In genomic region chr10:114798788-114799187, GRCm38 (mm10) we compare ENCODE assay signal across 23 mouse cellular contexts. TPM values are rescaled to one million over a fixed set of nuclear protein-coding genes. Genes with fewer than 3 reads are reported as not detected.
DNase-seq lines count a peak whose midpoint lies in the region; ATAC-seq and TF ChIP-seq lines count a peak whose summit lies in the region.
"Had no signal": no experiment of that assay in that cellular context is flagged by ENCODE, and none has a peak within 500 bp of the region (broad histone marks: within the 10 kb centered on the region; RNA-seq: fewer than 3 reads in every experiment).

No protein-coding gene starts in this region.

- TF ChIP-seq CTCF in thymus, adult 2 months (IDR thresholded peaks at IDR 0.05; ENCODE audit: borderline replicate concordance, control insufficient read depth, extremely low read depth, insufficient read depth, low read length, poor library complexity): no peak

- WGBS in hindbrain, embryonic 10.5 days: 76% methylated on average over 1 of the region's 1 CpGs
- WGBS in hindbrain, embryonic 12.5 days: 58% methylated on average over 1 of the region's 1 CpGs
- WGBS in limb, embryonic 11.5 days: 33% methylated on average over 1 of the region's 1 CpGs
- WGBS in limb, embryonic 10.5 days: 56% methylated on average over 1 of the region's 1 CpGs
- 75% methylated on average over 1 of the region's 1 CpGs for WGBS in hindbrain, embryonic 15.5 days
- WGBS in midbrain, embryonic 15.5 days: 68% methylated on average over 1 of the region's 1 CpGs
- WGBS in thymus, adult 2 months: 34% methylated on average over 1 of the region's 1 CpGs
- WGBS in kidney, embryonic 16.5 days: 34% methylated on average over 1 of the region's 1 CpGs

- ATAC-seq in hindbrain, embryonic 12.5 days (ENCODE audit: low FRiP score): no peak
- no peak for ATAC-seq in limb, embryonic 11.5 days (ENCODE audit: insufficient number of reproducible peaks, low FRiP score, low TSS enrichment, low read depth)
- no peak for ATAC-seq in hindbrain, embryonic 15.5 days (ENCODE audit: low FRiP score, low read depth)
- ATAC-seq in midbrain, embryonic 15.5 days (replicated peaks): no peak
- ATAC-seq in kidney, embryonic 16.5 days (ENCODE audit: low FRiP score, low TSS enrichment): no peak
- ATAC-seq: forebrain, embryonic 13.5 days had no signal

- H3K9me3 ChIP-seq in hindbrain, embryonic 10.5 days: no peaks in the 10 kb centered on the region
- H3K9me3 ChIP-seq in hindbrain, embryonic 12.5 days (replicated peaks): no peaks in the 10 kb centered on the region
- no peaks in the 10 kb centered on the region for H3K9me3 ChIP-seq in limb, embryonic 11.5 days (ENCODE audit: control insufficient read depth, low read length)
- no peaks in the 10 kb centered on the region for H3K9me3 ChIP-seq in limb, embryonic 10.5 days (replicated peaks)
- H3K9me3 ChIP-seq in hindbrain, embryonic 15.5 days: no peaks in the 10 kb centered on the region
- no peaks in the 10 kb centered on the region for H3K9me3 ChIP-seq in midbrain, embryonic 15.5 days
- H3K9me3 ChIP-seq in kidney, embryonic 16.5 days (ENCODE audit: low read length): no peaks in the 10 kb centered on the region
- H3K9me3 ChIP-seq: forebrain, embryonic 13.5 days; heart, embryonic 15.5 days; lung, embryonic 15.5 days; midbrain, embryonic 12.5 days had no signal

- peaks cover 56% of the 10 kb centered on the region for H3K27me3 ChIP-seq in hindbrain, embryonic 10.5 days (ENCODE audit: insufficient read depth, poor library complexity, severe bottlenecking)
- H3K27me3 ChIP-seq in hindbrain, embryonic 12.5 days: peaks cover 36% of the 10 kb centered on the region
- peaks cover 38% of the 10 kb centered on the region for H3K27me3 ChIP-seq in limb, embryonic 11.5 days (ENCODE audit: control insufficient read depth, insufficient read depth, low read length)
- peaks cover 46% of the 10 kb centered on the region for H3K27me3 ChIP-seq in limb, embryonic 10.5 days (ENCODE audit: low read depth, poor library complexity, severe bottlenecking)
- H3K27me3 ChIP-seq in hindbrain, embryonic 15.5 days: peaks cover 6% of the 10 kb centered on the region; the same call in 1 of the 2 replicates
- H3K27me3 ChIP-seq in midbrain, embryonic 15.5 days (replicated peaks): peaks cover 6% of the 10 kb centered on the region
- no peaks in the 10 kb centered on the region for H3K27me3 ChIP-seq in thymus, adult 2 months (ENCODE audit: control insufficient read depth, insufficient read depth, low read length)
- H3K27me3 ChIP-seq in kidney, embryonic 16.5 days (ENCODE audit: insufficient read depth, low read length): peaks cover 49% of the 10 kb centered on the region

- peak; percentile 4 for DNase-seq in hindbrain, embryonic 10.5 days (ENCODE audit: low spot score)
- DNase-seq in limb, embryonic 11.5 days (ENCODE audit: low spot score): peak; percentile 21
- DNase-seq in limb, embryonic 10.5 days (ENCODE audit: low spot score): no peak
- no peak for DNase-seq in thymus, adult 2 months
- DNase-seq: adrenal gland, postnatal 36 days; B cell, adult 2 months; cerebellum, adult 8-10 months; gastrocnemius, postnatal 25 days; left cerebral cortex, postnatal 4 days; right cerebral cortex, adult 18-20 months; thymus, postnatal 4 days had no signal

- no peaks in the 10 kb centered on the region for H3K36me3 ChIP-seq in hindbrain, embryonic 10.5 days
- H3K36me3 ChIP-seq in hindbrain, embryonic 12.5 days: no peaks in the 10 kb centered on the region
- H3K36me3 ChIP-seq in limb, embryonic 11.5 days (ENCODE audit: control insufficient read depth, insufficient read depth, low read length): no peaks in the 10 kb centered on the region
- H3K36me3 ChIP-seq in limb, embryonic 10.5 days: no peaks in the 10 kb centered on the region
- H3K36me3 ChIP-seq in hindbrain, embryonic 15.5 days: no peaks in the 10 kb centered on the region
- H3K36me3 ChIP-seq in midbrain, embryonic 15.5 days (replicated peaks): no peaks in the 10 kb centered on the region
- no peaks in the 10 kb centered on the region for H3K36me3 ChIP-seq in thymus, adult 2 months (ENCODE audit: control insufficient read depth, insufficient read depth, low read length)
- no peaks in the 10 kb centered on the region for H3K36me3 ChIP-seq in kidney, embryonic 16.5 days (ENCODE audit: insufficient read depth, low read length)
- H3K36me3 ChIP-seq: heart, embryonic 15.5 days; lung, embryonic 15.5 days; midbrain, embryonic 12.5 days had no signal

- peaks cover 37% of the 10 kb centered on the region for H3K4me1 ChIP-seq in hindbrain, embryonic 10.5 days (replicated peaks)
- peaks cover 15% of the 10 kb centered on the region for H3K4me1 ChIP-seq in hindbrain, embryonic 12.5 days
- 0 out of 2 replicates have a peak, but pooled peaks cover 2% of the 10 kb centered on the region for H3K4me1 ChIP-seq in limb, embryonic 11.5 days (ENCODE audit: control insufficient read depth, insufficient read depth, low read length)
- peaks cover 45% of the 10 kb centered on the region for H3K4me1 ChIP-seq in limb, embryonic 10.5 days
- H3K4me1 ChIP-seq in hindbrain, embryonic 15.5 days (replicated peaks): peaks cover 21% of the 10 kb centered on the region; the same call in 1 of the 2 replicates
- H3K4me1 ChIP-seq in midbrain, embryonic 15.5 days: peaks cover 28% of the 10 kb centered on the region
- no peaks in the 10 kb centered on the region for H3K4me1 ChIP-seq in thymus, adult 2 months (replicated peaks; ENCODE audit: control insufficient read depth, insufficient read depth, low read length)
- peaks cover 13% of the 10 kb centered on the region for H3K4me1 ChIP-seq in kidney, embryonic 16.5 days (ENCODE audit: insufficient read depth, low read length)

- H3K4me2 ChIP-seq in hindbrain, embryonic 12.5 days (replicated peaks): no peak overlapping the region
- no peak overlapping the region for H3K4me2 ChIP-seq in limb, embryonic 11.5 days (ENCODE audit: low read depth, severe bottlenecking)
- peak overlapping the region; percentile 88 for H3K4me2 ChIP-seq in hindbrain, embryonic 15.5 days
- H3K4me2 ChIP-seq in midbrain, embryonic 15.5 days: peak overlapping the region; percentile 75
- no peak overlapping the region for H3K4me2 ChIP-seq in kidney, embryonic 16.5 days (replicated peaks; ENCODE audit: low read depth, low read length)
- H3K4me2 ChIP-seq: forebrain, embryonic 13.5 days; heart, embryonic 15.5 days; lung, embryonic 15.5 days had no signal

- H3K4me3 ChIP-seq in hindbrain, embryonic 10.5 days: no peak overlapping the region
- no peak overlapping the region for H3K4me3 ChIP-seq in hindbrain, embryonic 12.5 days
- no peak overlapping the region for H3K4me3 ChIP-seq in limb, embryonic 11.5 days (ENCODE audit: low read depth, low read length)
- no peak overlapping the region for H3K4me3 ChIP-seq in limb, embryonic 10.5 days
- peak overlapping the region; percentile 83 for H3K4me3 ChIP-seq in hindbrain, embryonic 15.5 days
- H3K4me3 ChIP-seq in midbrain, embryonic 15.5 days: peak overlapping the region; percentile 84
- H3K4me3 ChIP-seq in thymus, adult 2 months (ENCODE audit: control insufficient read depth, insufficient read depth, low read length): no peak overlapping the region
- no peak overlapping the region for H3K4me3 ChIP-seq in kidney, embryonic 16.5 days (ENCODE audit: low read length)
- H3K4me3 ChIP-seq: forebrain, embryonic 13.5 days; heart, embryonic 15.5 days; lung, embryonic 15.5 days; midbrain, embryonic 12.5 days had no signal

- no peak overlapping the region for H3K27ac ChIP-seq in hindbrain, embryonic 10.5 days
- H3K27ac ChIP-seq in hindbrain, embryonic 12.5 days: no peak overlapping the region
- H3K27ac ChIP-seq in limb, embryonic 11.5 days (replicated peaks; ENCODE audit: low read depth, low read length): no peak overlapping the region
- no peak overlapping the region for H3K27ac ChIP-seq in limb, embryonic 10.5 days
- H3K27ac ChIP-seq in hindbrain, embryonic 15.5 days (replicated peaks): no peak overlapping the region
- H3K27ac ChIP-seq in midbrain, embryonic 15.5 days: no peak overlapping the region
- no peak overlapping the region for H3K27ac ChIP-seq in thymus, adult 2 months (ENCODE audit: control insufficient read depth, insufficient read depth, low read length)
- no peak overlapping the region for H3K27ac ChIP-seq in kidney, embryonic 16.5 days (ENCODE audit: low read length)
- H3K27ac ChIP-seq: forebrain, embryonic 13.5 days; heart, embryonic 15.5 days; kidney, postnatal 0 days; layer of hippocampus, adult 2 months; liver, embryonic 14.5 days; lung, embryonic 15.5 days; macrophage; midbrain, embryonic 12.5 days had no signal

- no peak for TF ChIP-seq POLR2A in thymus, adult 2 months (IDR thresholded peaks at IDR 0.05; ENCODE audit: control insufficient read depth, extremely low read depth, insufficient read depth, low read length, poor library complexity)

- no peak overlapping the region for H3K9ac ChIP-seq in hindbrain, embryonic 12.5 days
- no peak overlapping the region for H3K9ac ChIP-seq in limb, embryonic 11.5 days (ENCODE audit: low read length)
- H3K9ac ChIP-seq in hindbrain, embryonic 15.5 days: no peak overlapping the region
- H3K9ac ChIP-seq in midbrain, embryonic 15.5 days: no peak overlapping the region
- H3K9ac ChIP-seq in kidney, embryonic 16.5 days (replicated peaks; ENCODE audit: low read length): no peak overlapping the region
- H3K9ac ChIP-seq: forebrain, embryonic 13.5 days; heart, embryonic 15.5 days; liver, embryonic 14.5 days; lung, embryonic 15.5 days; midbrain, embryonic 12.5 days had no signal

RNA-seq across cellular contexts. Expression of gene Trhde, which starts 3.3 kb away (rescaled TPM):
- polyA plus RNA-seq in hindbrain, embryonic 10.5 days (2016; fragmentation: Nextera tagmentation; extraction: Ambion mirVana): 0.90 and 0.98 TPM in 2 replicates
- polyA plus RNA-seq in hindbrain, embryonic 12.5 days (2016; fragmentation: Nextera tagmentation; extraction: Ambion mirVana): 3.7 and 4.1 TPM in 2 replicates
- 0.52 and 0.61 TPM in 2 replicates for polyA plus RNA-seq in limb, embryonic 11.5 days (2014; fragmentation: Nextera tagmentation; extraction: Ambion mirVana)
- 0.18 and 0.26 TPM in 2 replicates for polyA plus RNA-seq in limb, embryonic 10.5 days (2016; fragmentation: Nextera tagmentation; extraction: Ambion mirVana)
- polyA plus RNA-seq in hindbrain, embryonic 15.5 days (2015; fragmentation: Nextera tagmentation; extraction: Ambion mirVana): 8.4 and 9.7 TPM in 2 replicates
- 6.0 and 7.4 TPM in 2 replicates for polyA plus RNA-seq in midbrain, embryonic 15.5 days (2015; fragmentation: Nextera tagmentation; extraction: Ambion mirVana)
- 0.05 and 0.09 TPM in 2 replicates for polyA plus RNA-seq in thymus, adult 2 months (2012; rRNA removed)
- polyA plus RNA-seq in kidney, embryonic 16.5 days (2015; fragmentation: Nextera tagmentation; extraction: Ambion mirVana): 0.18 and 0.21 TPM in 2 replicates
- polyA plus RNA-seq: macrophage had no signal

Comparison
In these comparisons a context has a peak if more than half of its experiments do, and no peak if none do; other contexts are left out.
1. DNase-seq: peak in hindbrain, embryonic 10.5 days (single experiment) and limb, embryonic 11.5 days (single experiment); none in limb, embryonic 10.5 days (single experiment) and thymus, adult 2 months (single experiment).
2. H3K4me3 ChIP-seq: peak in hindbrain, embryonic 15.5 days (single experiment) and midbrain, embryonic 15.5 days (single experiment); none in hindbrain, embryonic 10.5 days (single experiment), hindbrain, embryonic 12.5 days (single experiment), limb, embryonic 11.5 days (single experiment), limb, embryonic 10.5 days (single experiment), thymus, adult 2 months (single experiment) and kidney, embryonic 16.5 days (single experiment).
3. H3K4me2 ChIP-seq: peak in hindbrain, embryonic 15.5 days (single experiment) and midbrain, embryonic 15.5 days (single experiment); none in hindbrain, embryonic 12.5 days (single experiment), limb, embryonic 11.5 days (single experiment) and kidney, embryonic 16.5 days (single experiment).